Mouse (Mus musculus): ENCODE results near the gene Cyb5r1. TPM values are rescaled to one million over a fixed set of nuclear protein-coding genes. Genes with fewer than 3 reads are reported as not detected.

The Cyb5r1 gene
- polyA plus RNA-seq, 1 experiment from 2014 or later, result 20.4 TPM

GRCm38 (mm10) chr1:134414501-134415167 lies 9.3 kb downstream of the Cyb5r1 start:
- Histone ChIP-seq H3K27ac (peak overlapping the region; percentile 97), H3K27me3 (no peaks in the 10 kb centered on the region), H3K4me3 (replicated peaks) (peak overlapping the region; percentile 89), H3K4me2 (peak overlapping the region; percentile 76), H3K36me3 (peaks cover 33% of the 10 kb centered on the region), H3K9ac (peak overlapping the region; percentile 75), H3K4me1 (replicated peaks) (peaks cover 49% of the 10 kb centered on the region), H3K9me3 (replicated peaks) (no peaks in the 10 kb centered on the region)
- WGBS (ENCODE audit: insufficient replicate concordance), result 17% methylated on average over 11 of the region's 11 CpGs
- no peak for ATAC-seq (ENCODE audit: low read depth)
- no peak for DNase-seq

DNA sequence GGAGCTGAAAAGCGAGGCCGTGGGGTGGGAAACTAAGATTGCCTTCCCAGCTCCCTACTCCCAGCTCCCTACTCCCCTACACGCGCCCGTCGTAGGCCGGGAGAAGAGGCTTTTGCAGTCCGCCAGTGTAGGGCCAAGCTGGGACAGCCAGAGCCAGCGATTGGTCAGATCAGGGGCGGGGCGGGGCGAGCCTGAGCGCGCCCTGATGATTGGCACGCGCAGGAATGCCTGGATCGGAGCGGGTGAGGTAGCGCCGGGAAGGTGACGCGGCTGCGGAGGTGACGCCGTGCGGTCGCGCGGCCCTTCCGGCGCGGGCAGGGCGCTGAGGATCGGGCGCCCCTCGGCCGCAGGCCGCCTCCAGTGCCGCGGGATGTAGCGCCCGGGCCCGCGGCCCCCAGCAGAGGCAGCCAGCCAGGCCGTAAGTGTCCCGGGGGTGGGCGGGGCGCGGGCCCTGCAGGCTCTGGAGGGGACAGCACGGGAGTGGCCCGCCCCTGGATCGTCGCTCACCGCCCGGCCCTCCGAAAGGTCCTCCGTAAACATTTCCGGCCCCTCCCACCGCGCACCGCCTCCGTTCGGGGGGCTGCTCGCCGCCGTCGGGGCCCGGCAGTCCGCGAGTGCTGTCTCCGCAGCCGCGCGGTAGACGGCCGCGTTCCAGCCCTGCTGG lies 9.9 kb downstream of the Cyb5r1 start, which contains the start of gene Adipor1:
TSS of gene Adipor1 (plus strand) at position 211 of the 664 bp plus-strand sequence.
- no peaks in the 10 kb centered on the region for H3K9me3 ChIP-seq (replicated peaks)
- DNase-seq (peak; percentile 98), ATAC-seq (ENCODE audit: low read depth) (peak; percentile 98)
- no peaks in the 10 kb centered on the region for H3K27me3 ChIP-seq
- peaks cover 27% of the 10 kb centered on the region for H3K36me3 ChIP-seq
- under 1% methylated on average over 72 of the region's 77 CpGs for WGBS (ENCODE audit: insufficient replicate concordance)
- H3K4me2 ChIP-seq, result peak within 1 kb of the TSS; percentile 76
- H3K9ac ChIP-seq, result peak within 1 kb of the TSS; percentile 94
- H3K4me3 ChIP-seq (replicated peaks), result peak within 1 kb of the TSS; percentile 89
- peaks cover 55% of the 10 kb centered on the region for H3K4me1 ChIP-seq (replicated peaks)
- H3K27ac ChIP-seq, result peak within 1 kb of the TSS; percentile 97

DNA sequence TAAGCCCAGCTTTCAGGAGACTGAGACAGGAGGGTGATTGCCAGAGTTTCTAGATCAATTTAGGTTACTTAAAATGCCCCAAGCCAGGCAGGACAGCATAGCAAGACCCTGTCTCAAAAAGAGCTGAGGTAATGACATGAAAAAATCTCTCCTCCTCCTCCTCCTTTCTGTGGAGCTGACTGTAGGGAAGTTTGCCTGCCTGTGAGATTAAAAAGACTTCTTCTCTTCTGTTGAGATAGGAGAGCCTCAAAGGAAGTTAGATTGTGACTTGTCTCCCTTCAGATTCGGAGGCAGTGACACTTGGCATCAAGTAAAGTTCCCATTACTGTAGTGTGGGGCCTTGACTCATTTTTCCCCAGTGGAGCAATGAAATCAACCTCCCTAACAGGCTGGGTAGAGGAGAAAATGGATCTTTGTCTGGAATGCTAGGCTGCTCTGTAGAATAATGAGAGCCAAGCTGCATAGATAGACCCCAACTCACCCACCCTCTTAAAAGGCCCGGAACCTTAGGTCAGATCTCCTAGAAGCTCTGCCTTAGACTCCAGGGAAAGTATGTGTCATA lies 13.1 kb downstream of the Cyb5r1 start:
- 35% methylated on average over 2 of the region's 2 CpGs for WGBS (ENCODE audit: insufficient replicate concordance)
- peaks cover 86% of the 10 kb centered on the region for H3K4me1 ChIP-seq (replicated peaks)
- H3K27me3 ChIP-seq, result no peaks in the 10 kb centered on the region
- peak overlapping the region; percentile 94 for H3K9ac ChIP-seq
- H3K9me3 ChIP-seq (replicated peaks), result no peaks in the 10 kb centered on the region
- H3K36me3 ChIP-seq, result peaks cover 19% of the 10 kb centered on the region
- ATAC-seq (ENCODE audit: low read depth) (no peak), DNase-seq (no peak)
- H3K4me2 ChIP-seq, result peak overlapping the region; percentile 76
- H3K4me3 ChIP-seq (replicated peaks), result peak overlapping the region; percentile 89
- H3K27ac ChIP-seq, result peak overlapping the region; percentile 97

DNA sequence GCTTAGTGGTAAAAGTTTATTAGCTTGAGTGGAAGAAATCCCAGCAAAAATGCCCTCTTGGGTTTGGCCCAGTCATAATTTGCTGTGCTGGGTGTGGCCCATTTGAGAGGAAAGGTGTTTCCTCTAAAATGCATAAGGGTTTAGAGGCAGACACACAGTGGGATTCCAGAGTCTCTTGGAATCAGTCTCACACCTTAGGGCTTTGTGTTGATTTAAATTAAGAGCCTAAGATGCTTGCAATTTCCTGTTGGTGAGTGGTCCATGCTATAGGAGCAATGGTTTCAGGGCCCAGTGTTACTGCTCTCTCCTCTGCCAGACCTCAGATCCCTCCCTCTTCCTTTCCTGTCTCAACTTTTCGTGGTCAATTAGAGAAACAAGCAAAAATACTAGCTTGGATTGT lies 13.8 kb downstream of the Cyb5r1 start:
- H3K9me3 ChIP-seq (replicated peaks), result no peaks in the 10 kb centered on the region
- H3K27ac ChIP-seq, result peak overlapping the region; percentile 97
- H3K4me3 ChIP-seq (replicated peaks), result peak overlapping the region; percentile 89
- peaks cover 88% of the 10 kb centered on the region for H3K4me1 ChIP-seq (replicated peaks)
- H3K4me2 ChIP-seq, result peak overlapping the region; percentile 76
- 10% methylated on average over 1 of the region's 1 CpGs for WGBS (ENCODE audit: insufficient replicate concordance)
- ATAC-seq (ENCODE audit: low read depth), result no peak
- no peak for DNase-seq
- H3K27me3 ChIP-seq, result no peaks in the 10 kb centered on the region
- H3K36me3 ChIP-seq, result peaks cover 26% of the 10 kb centered on the region
- peak overlapping the region; percentile 94 for H3K9ac ChIP-seq

DNA sequence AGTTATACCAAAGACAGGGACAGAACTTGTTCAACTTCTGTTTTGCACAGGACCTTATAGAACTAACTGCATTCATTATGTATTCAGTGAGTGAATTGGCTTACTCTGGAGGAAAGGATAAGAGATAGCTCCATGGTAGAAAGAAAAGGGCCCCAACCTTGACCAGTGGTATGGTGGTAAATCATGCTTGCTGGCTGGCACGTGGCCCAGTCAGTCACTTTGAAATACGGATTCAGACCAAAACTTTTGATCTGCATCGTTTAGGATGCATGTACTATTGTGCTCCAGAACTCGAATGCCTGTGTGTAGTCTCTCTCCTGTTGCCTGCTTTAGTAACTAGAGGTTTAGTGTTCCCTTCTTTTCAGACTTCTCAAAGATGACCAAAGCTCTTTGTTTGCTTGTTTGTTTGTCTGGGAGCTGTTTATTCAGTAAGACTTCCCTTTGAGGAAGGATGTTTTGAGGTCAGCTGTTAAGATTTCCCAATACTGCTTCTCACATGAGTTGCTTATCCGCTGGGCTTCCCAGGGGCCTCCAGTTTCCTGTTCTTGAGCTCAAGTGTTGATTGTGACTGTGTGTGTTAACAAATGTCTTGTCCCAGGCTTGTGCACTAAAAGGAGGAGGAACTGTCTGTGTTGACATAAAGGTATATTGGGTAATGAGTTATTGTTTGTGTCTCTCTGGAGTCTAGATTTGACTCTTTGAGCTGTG lies 14.5 kb downstream of the Cyb5r1 start:
- H3K27ac ChIP-seq, result peak overlapping the region; percentile 97
- no peak for DNase-seq

GRCm38 (mm10) chr1:134423911-134424310 lies 18.6 kb downstream of the Cyb5r1 start:
- H3K9me3 ChIP-seq (replicated peaks), result no peaks in the 10 kb centered on the region
- H3K9ac ChIP-seq, result peak overlapping the region; percentile 59
- H3K27ac ChIP-seq, result peak overlapping the region; percentile 96
- peaks cover 63% of the 10 kb centered on the region for H3K36me3 ChIP-seq
- 35% methylated on average over 10 of the region's 10 CpGs for WGBS (ENCODE audit: insufficient replicate concordance)
- no peaks in the 10 kb centered on the region for H3K27me3 ChIP-seq
- ATAC-seq (ENCODE audit: low read depth) (peak; percentile 74), DNase-seq (peak; percentile 53)
- H3K4me2 ChIP-seq, result peak overlapping the region; percentile 58
- H3K4me1 ChIP-seq (replicated peaks), result peaks cover 92% of the 10 kb centered on the region
- H3K4me3 ChIP-seq (replicated peaks), result peak overlapping the region; percentile 25

More for the DNA sequence above, 14.5 kb downstream of the Cyb5r1 start:
- Histone ChIP-seq H3K4me2 (peak overlapping the region; percentile 76), H3K27me3 (no peaks in the 10 kb centered on the region), H3K36me3 (peaks cover 33% of the 10 kb centered on the region), H3K4me1 (replicated peaks) (peaks cover 88% of the 10 kb centered on the region), H3K4me3 (replicated peaks) (peak overlapping the region; percentile 89), H3K9ac (peak overlapping the region; percentile 94), H3K9me3 (replicated peaks) (no peaks in the 10 kb centered on the region)
- WGBS (ENCODE audit: insufficient replicate concordance), result 15% methylated on average over 5 of the region's 5 CpGs
- ATAC-seq (ENCODE audit: low read depth), result no peak

DNA sequence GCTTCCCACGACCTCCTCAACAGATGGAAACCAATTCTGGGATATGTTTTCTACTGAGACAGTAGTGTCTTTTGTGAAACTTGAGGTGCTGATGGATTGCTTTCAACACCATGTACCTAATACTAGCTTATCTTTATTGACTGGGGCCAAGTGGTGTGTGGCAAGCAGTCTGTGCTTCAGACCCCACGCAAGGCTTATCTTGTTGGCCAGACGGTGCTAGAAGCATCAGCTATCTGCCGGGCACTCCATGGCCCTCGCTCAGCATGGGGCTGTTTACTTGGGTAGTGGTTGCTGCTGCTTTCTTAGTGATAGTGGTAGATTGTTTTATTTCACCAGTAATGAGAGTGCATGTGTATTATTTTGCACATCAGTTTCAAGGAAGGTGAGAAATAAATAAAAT lies 20.9 kb downstream of the Cyb5r1 start:
- H3K27ac ChIP-seq, result peak overlapping the region; percentile 96
- H3K4me1 ChIP-seq (replicated peaks), result peaks cover 76% of the 10 kb centered on the region
- peak overlapping the region; percentile 58 for H3K4me2 ChIP-seq
- H3K27me3 ChIP-seq, result no peaks in the 10 kb centered on the region
- WGBS (ENCODE audit: insufficient replicate concordance), result 9% methylated on average over 5 of the region's 5 CpGs
- ATAC-seq (ENCODE audit: low read depth) (peak; percentile 99), DNase-seq (peak; percentile 93)
- peaks cover 87% of the 10 kb centered on the region for H3K36me3 ChIP-seq
- H3K4me3 ChIP-seq (replicated peaks), result peak overlapping the region; percentile 21; the same call in 1 of the 2 replicates
- H3K9me3 ChIP-seq (replicated peaks), result no peaks in the 10 kb centered on the region
- peak overlapping the region; percentile 64 for H3K9ac ChIP-seq

- no peak overlapping the region for H3K9ac ChIP-seq
- H3K36me3 ChIP-seq, result peaks cover 63% of the 10 kb centered on the region
- no peaks in the 10 kb centered on the region for H3K9me3 ChIP-seq (replicated peaks)
- WGBS (ENCODE audit: insufficient replicate concordance), result 81% methylated on average over 10 of the region's 10 CpGs
- peaks cover 45% of the 10 kb centered on the region for H3K4me1 ChIP-seq (replicated peaks)
- no peak for DNase-seq
- H3K4me3 ChIP-seq (replicated peaks), result no peak overlapping the region
- no peak overlapping the region for H3K27ac ChIP-seq
- ATAC-seq (ENCODE audit: low read depth), result no peak
- H3K27me3 ChIP-seq, result no peaks in the 10 kb centered on the region
- no peak overlapping the region for H3K4me2 ChIP-seq
These were observed 27.6 kb downstream of the Cyb5r1 start for GRCm38 (mm10) chr1:134433002-134433401.

GRCm38 (mm10) chr1:134433473-134433872 lies 28.1 kb downstream of the Cyb5r1 start:
- Histone ChIP-seq H3K36me3 (peaks cover 58% of the 10 kb centered on the region), H3K4me2 (no peak overlapping the region), H3K27ac (no peak overlapping the region), H3K27me3 (no peaks in the 10 kb centered on the region), H3K4me1 (replicated peaks) (peaks cover 41% of the 10 kb centered on the region), H3K9ac (no peak overlapping the region), H3K4me3 (replicated peaks) (no peak overlapping the region), H3K9me3 (replicated peaks) (no peaks in the 10 kb centered on the region)
- ATAC-seq (ENCODE audit: low read depth) (no peak), DNase-seq (no peak)
- WGBS (ENCODE audit: insufficient replicate concordance), result 87% methylated on average over 4 of the region's 4 CpGs

DNA sequence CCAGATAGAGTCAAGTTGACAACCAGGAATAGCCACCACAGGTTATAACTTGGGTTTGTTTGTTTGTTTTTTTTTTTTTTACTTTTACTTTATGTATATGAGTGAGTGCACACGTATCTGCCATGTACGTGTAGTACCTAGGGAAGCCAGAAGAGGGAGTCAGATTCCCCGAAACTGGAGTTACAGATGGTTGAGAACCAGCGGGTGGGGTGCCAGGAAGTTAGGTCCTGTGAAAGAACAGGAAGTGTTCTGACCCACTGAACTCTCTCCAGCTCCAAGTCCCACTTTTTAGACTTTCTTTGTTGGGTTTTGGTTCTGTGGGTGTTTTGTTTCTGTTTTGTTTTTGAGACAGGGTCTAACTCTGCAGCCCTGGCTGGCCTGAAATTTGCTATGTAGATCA lies 30.1 kb downstream of the Cyb5r1 start:
- 0 out of 2 replicates have a peak overlapping the region, but pooled peaks have one; percentile 18 for H3K4me2 ChIP-seq
- peaks cover 38% of the 10 kb centered on the region for H3K36me3 ChIP-seq
- ATAC-seq (ENCODE audit: low read depth) (peak; percentile 56), DNase-seq (peak; percentile 54)
- H3K4me1 ChIP-seq (replicated peaks), result peaks cover 34% of the 10 kb centered on the region
- H3K27ac ChIP-seq, result no peak overlapping the region; the same call in 1 of the 2 replicates
- WGBS (ENCODE audit: insufficient replicate concordance), result 15% methylated on average over 4 of the region's 4 CpGs
- no peaks in the 10 kb centered on the region for H3K27me3 ChIP-seq
- H3K9ac ChIP-seq, result no peak overlapping the region
- H3K4me3 ChIP-seq (replicated peaks), result no peak overlapping the region
- no peaks in the 10 kb centered on the region for H3K9me3 ChIP-seq (replicated peaks)

GRCm38 (mm10) chr1:134440437-134440836 lies 35.1 kb downstream of the Cyb5r1 start:
- ATAC-seq (ENCODE audit: low read depth) (no peak), DNase-seq (no peak)
- Histone ChIP-seq H3K4me1 (replicated peaks) (peaks cover 28% of the 10 kb centered on the region; the same call in 1 of the 2 replicates), H3K9me3 (replicated peaks) (no peaks in the 10 kb centered on the region), H3K9ac (no peak overlapping the region), H3K4me2 (no peak overlapping the region), H3K4me3 (replicated peaks) (no peak overlapping the region), H3K27me3 (no peaks in the 10 kb centered on the region), H3K36me3 (no peaks in the 10 kb centered on the region), H3K27ac (no peak overlapping the region)
- 70% methylated on average over 6 of the region's 6 CpGs for WGBS (ENCODE audit: insufficient replicate concordance)
